Mouse (Mus musculus) MEL (cell line): Measurements from ENCODE around the gene Heatr5a. TPM values are rescaled to one million over a fixed set of nuclear protein-coding genes. Genes with fewer than 3 reads are reported as not detected.

Experiments
- DNase-seq: peaks from one replicate; pipeline ENCODE4 v3.0.0; 2011; ENCODE audit warnings: low read depth, low spot score
- H3K27ac ChIP-seq: 2 replicates; pipeline ENCODE4 v1.5.1; 2012; ENCODE audit warnings: low read depth, mild to moderate bottlenecking, control low read depth, low read length, moderate library complexity; ENCODE audit not compliant: control insufficient read depth
- H3K27me3 ChIP-seq, 2 experiments: fragments of 150-350 bp in 1 of 2; sonication (generic) in 1 of 2; 2 replicates each; pipeline ENCODE4 v1.6.1; 2012; ENCODE audit warnings: low read length in 2 of 2, mild to moderate bottlenecking in 2 of 2, improper control_type of control experiment in 1 of 2, moderate library complexity in 1 of 2; ENCODE audit not compliant: insufficient read depth in 2 of 2, control insufficient read depth in 1 of 2
- H3K36me3 ChIP-seq, 2 experiments: 2 replicates each; pipeline ENCODE4 v1.6.1; 2012 to 2014; ENCODE audit warnings: low read length in 2 of 2, improper control_type of control experiment in 1 of 2, inconsistent platforms in 1 of 2, mild to moderate bottlenecking in 1 of 2; ENCODE audit not compliant: insufficient read depth in 2 of 2, control insufficient read depth in 1 of 2
- H3K4me1 ChIP-seq, 2 experiments: fragments of 150-350 bp in 1 of 2; sonication (generic) in 1 of 2; 2 replicates each; pipeline ENCODE4 v1.6.1; 2012; ENCODE audit warnings: low read length in 2 of 2, improper control_type of control experiment in 1 of 2, mild to moderate bottlenecking in 1 of 2; ENCODE audit not compliant: insufficient read depth in 2 of 2, control insufficient read depth in 1 of 2
- H3K4me3 ChIP-seq, 2 experiments: fragments of 150-350 bp in 1 of 2; sonication (generic) in 1 of 2; 2 replicates each; pipeline ENCODE4 v1.5.1; 2012; ENCODE audit warnings: low read depth in 2 of 2, low read length in 2 of 2, mild to moderate bottlenecking in 2 of 2, moderate library complexity in 2 of 2, control low read depth in 1 of 2, improper control_type of control experiment in 1 of 2; ENCODE audit not compliant: control insufficient read depth in 1 of 2, insufficient read depth in 1 of 2
- H3K79me2 ChIP-seq: 2 replicates; pipeline ENCODE4 v1.6.1; 2012; ENCODE audit warnings: mild to moderate bottlenecking, low read length, moderate library complexity; ENCODE audit not compliant: control insufficient read depth, poor library complexity, insufficient read depth
- H3K9ac ChIP-seq: 2 replicates; pipeline ENCODE4 v1.6.1; 2012; ENCODE audit warnings: low read depth, mild to moderate bottlenecking, control low read depth, low read length, moderate library complexity; ENCODE audit not compliant: control insufficient read depth, poor library complexity, severe bottlenecking
- H3K9me3 ChIP-seq: fragments of 150-350 bp; sonication (generic); replicated peaks from 2 replicates; pipeline ENCODE4 v1.6.1; 2012; ENCODE audit warnings: mild to moderate bottlenecking, low read length, improper control_type of control experiment, moderate library complexity; ENCODE audit not compliant: insufficient read depth
- CTCF ChIP-seq, 3 experiments: IDR thresholded peaks in 2 of 3; conservative IDR thresholded peaks in 1 of 3; 2 replicates each; pipeline ENCODE4 v1.5.1; 2011 to 2012; ENCODE audit warnings: low read length in 3 of 3, low read depth in 2 of 3, mild to moderate bottlenecking in 2 of 3, improper control_type of control experiment in 1 of 3, inconsistent platforms in 1 of 3, mixed read lengths in 1 of 3, moderate library complexity in 1 of 3; ENCODE audit not compliant: control insufficient read depth in 1 of 3, insufficient read depth in 1 of 3, poor library complexity in 1 of 3, severe bottlenecking in 1 of 3
- EP300 ChIP-seq, 2 experiments: IDR thresholded peaks; 2 replicates each; pipeline ENCODE4 v1.6.1; 2011; ENCODE audit warnings: improper control_type of control experiment in 2 of 2, low read length in 2 of 2, low read depth in 1 of 2, mild to moderate bottlenecking in 1 of 2
- ETS1 ChIP-seq: IDR thresholded peaks from 2 replicates; pipeline ENCODE4 v1.6.1; 2012; ENCODE audit warnings: low read depth, mild to moderate bottlenecking, inconsistent platforms, low read length, improper control_type of control experiment, moderate library complexity
- GATA1 ChIP-seq: IDR thresholded peaks from 2 replicates; pipeline ENCODE4 v1.6.1; 2011; ENCODE audit warnings: low read depth, low read length, improper control_type of control experiment
- HCFC1 ChIP-seq: IDR thresholded peaks from 2 replicates; pipeline ENCODE4 v1.6.1; 2012; ENCODE audit warnings: low read depth, mild to moderate bottlenecking, inconsistent platforms, low read length, improper control_type of control experiment, moderate library complexity
- JUND ChIP-seq: IDR thresholded peaks from 2 replicates; pipeline ENCODE4 v1.6.1; 2011; ENCODE audit warnings: low read depth, mild to moderate bottlenecking, improper control_type of control experiment, low read length
- MEF2A ChIP-seq: IDR thresholded peaks from 2 replicates; pipeline ENCODE4 v1.6.1; 2014; ENCODE audit warnings: low read depth, mild to moderate bottlenecking, inconsistent platforms, low read length, improper control_type of control experiment; ENCODE audit not compliant: poor library complexity, insufficient replicate concordance, severe bottlenecking; ENCODE audit errors: extremely low read depth
- MYB ChIP-seq: IDR thresholded peaks from 2 replicates; pipeline ENCODE4 v1.6.1; 2011; ENCODE audit warnings: mild to moderate bottlenecking, low read depth, low read length, improper control_type of control experiment
- TAL1 ChIP-seq: IDR thresholded peaks from 2 replicates; pipeline ENCODE4 v1.6.1; 2012; ENCODE audit warnings: mild to moderate bottlenecking, inconsistent platforms, low read length, moderate library complexity, mixed read lengths
- UBTF ChIP-seq: IDR thresholded peaks from 2 replicates; pipeline ENCODE4 v1.6.1; 2012; ENCODE audit warnings: low read depth, mild to moderate bottlenecking, inconsistent platforms, low read length, improper control_type of control experiment, moderate library complexity, borderline replicate concordance; ENCODE audit not compliant: insufficient read depth
- ZKSCAN1 ChIP-seq: IDR thresholded peaks from 2 replicates; pipeline ENCODE4 v1.6.1; 2012; ENCODE audit warnings: low read depth, mild to moderate bottlenecking, inconsistent platforms, low read length, improper control_type of control experiment, moderate library complexity
- ZMIZ1 ChIP-seq: IDR thresholded peaks from 2 replicates; pipeline ENCODE4 v1.6.1; 2012; ENCODE audit warnings: low read depth, mild to moderate bottlenecking, inconsistent platforms, low read length, improper control_type of control experiment, moderate library complexity
- polyA plus RNA-seq, 2 experiments: library from polyadenylated mRNA; stranded (reverse) in 1 of 2; unstranded in 1 of 2; fragments of >175 nt in 1 of 2; fragments of >200 nt in 1 of 2; gene quantifications; 2 replicates each; pipeline versions ENCODE4 v1.2.1 to v1.2.4; 2012; ENCODE audit warnings: low replicate concordance in 2 of 2, low read depth in 1 of 2; ENCODE audit not compliant: insufficient read length in 2 of 2, insufficient read depth in 1 of 2, missing spikeins in 1 of 2
- total RNA-seq: library from RNA; depleted of rRNA; stranded (reverse); fragments of 300-350 nt; gene quantifications from 2 replicates; pipeline ENCODE4 v1.2.3, GENCODE M21; 2012

The Heatr5a gene
- total and polyA plus RNA-seq, 3 experiments = 41.2 to 70.5 (median 70.4) TPM

- no peaks in the 10 kb centered on the region for H3K27me3 ChIP-seq
- H3K79me2 ChIP-seq = no peaks in the 10 kb centered on the region
- no peak overlapping the region for H3K27ac ChIP-seq
- TF ChIP-seq GATA1 (no peak), ZKSCAN1 (no peak), ZMIZ1 (no peak), UBTF (no peak), TAL1 (no peak), JUND (no peak), EP300 (IDR thresholded peaks at IDR 0.05; ENCODE audit: low read depth in 1 of 2, low read length in 2 of 2) (no peak)
- no peak overlapping the region for H3K9ac ChIP-seq
- H3K4me1 ChIP-seq = no peaks in the 10 kb centered on the region
- no peaks in the 10 kb centered on the region for H3K9me3 ChIP-seq
- no peak overlapping the region for H3K4me3 ChIP-seq
- peaks cover 0 to 20% of the 10 kb centered on the region in 2 experiments; a peak in 2 of 4 replicates for H3K36me3 ChIP-seq
- no peak for DNase-seq
These were observed 70.6 kb downstream of the Heatr5a start for GRCm38 (mm10) chr12:51900551-51900950.

DNA sequence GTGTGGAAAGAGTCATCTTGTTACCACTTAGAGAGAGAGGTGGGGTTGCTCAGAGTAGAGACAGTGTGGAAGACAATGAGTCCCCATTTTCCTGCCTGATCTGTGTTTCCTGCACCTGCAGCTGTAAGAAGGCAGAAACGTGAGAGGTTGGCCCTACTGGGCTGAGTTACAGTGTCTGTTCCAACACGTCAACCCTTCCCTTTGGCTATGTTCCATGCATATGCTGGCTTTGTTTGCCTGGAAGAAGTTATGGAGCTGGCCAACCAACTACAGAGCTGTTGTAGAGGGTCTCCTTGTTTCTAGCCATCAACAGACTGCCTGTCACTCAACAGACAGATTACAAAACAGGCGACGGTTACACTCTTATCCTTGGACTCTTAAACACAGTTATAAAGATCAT is 74.2 kb downstream of the Heatr5a start:
- no peaks in the 10 kb centered on the region for H3K4me1 ChIP-seq
- TF ChIP-seq CTCF (IDR thresholded peaks at IDR 0.05 in 2 of 3, conservative IDR thresholded peaks at IDR 0.05 in 1 of 3; ENCODE audit: control insufficient read depth in 1 of 3, insufficient read depth in 1 of 3, low read depth in 2 of 3, low read length in 3 of 3, poor library complexity in 1 of 3, severe bottlenecking in 1 of 3) = no peak
- no peak for DNase-seq
- H3K36me3 ChIP-seq = peaks cover 0 to 26% of the 10 kb centered on the region in 2 experiments; a peak in 2 of 4 replicates
- H3K27ac ChIP-seq = no peak overlapping the region
- no peaks in the 10 kb centered on the region for H3K79me2 ChIP-seq
- no peak overlapping the region for H3K9ac ChIP-seq
- no peaks in the 10 kb centered on the region for H3K27me3 ChIP-seq
- no peak overlapping the region for H3K4me3 ChIP-seq
- H3K9me3 ChIP-seq = no peaks in the 10 kb centered on the region

DNA sequence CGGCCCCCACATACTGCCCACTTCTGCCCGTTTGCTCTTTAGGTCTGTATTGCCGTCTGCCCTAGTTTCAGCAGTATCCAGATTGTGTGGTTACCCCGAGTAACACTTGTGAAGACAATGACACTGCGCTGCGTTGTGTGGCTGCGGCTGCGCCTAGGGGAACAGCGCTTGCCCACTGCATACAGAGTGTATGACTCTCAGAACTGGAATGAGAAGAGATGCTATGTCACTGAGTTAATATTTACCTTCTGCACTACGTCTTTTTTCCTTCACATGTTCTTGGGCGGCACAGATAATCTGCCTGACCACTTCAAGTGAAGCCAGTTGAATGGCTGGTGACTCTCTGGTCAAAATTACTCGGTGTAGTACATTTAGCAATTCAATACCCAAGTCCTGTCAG is 82.5 kb downstream of the Heatr5a start:
- Histone ChIP-seq H3K4me3 (no peak overlapping the region), H3K9ac (no peak overlapping the region), H3K9me3 (no peaks in the 10 kb centered on the region), H3K4me1 (no peaks in the 10 kb centered on the region), H3K79me2 (no peaks in the 10 kb centered on the region), H3K27me3 (no peaks in the 10 kb centered on the region), H3K27ac (no peak overlapping the region), H3K36me3 (peaks cover 0 to 20% of the 10 kb centered on the region in 2 experiments; a peak in 2 of 4 replicates)
- DNase-seq = no peak
- TF ChIP-seq HCFC1 (no peak), ETS1 (no peak), MEF2A (no peak), MYB (no peak)
